Comparison of ENCODE assay signal across 8 mouse cellular contexts in the genomic region with DNA sequence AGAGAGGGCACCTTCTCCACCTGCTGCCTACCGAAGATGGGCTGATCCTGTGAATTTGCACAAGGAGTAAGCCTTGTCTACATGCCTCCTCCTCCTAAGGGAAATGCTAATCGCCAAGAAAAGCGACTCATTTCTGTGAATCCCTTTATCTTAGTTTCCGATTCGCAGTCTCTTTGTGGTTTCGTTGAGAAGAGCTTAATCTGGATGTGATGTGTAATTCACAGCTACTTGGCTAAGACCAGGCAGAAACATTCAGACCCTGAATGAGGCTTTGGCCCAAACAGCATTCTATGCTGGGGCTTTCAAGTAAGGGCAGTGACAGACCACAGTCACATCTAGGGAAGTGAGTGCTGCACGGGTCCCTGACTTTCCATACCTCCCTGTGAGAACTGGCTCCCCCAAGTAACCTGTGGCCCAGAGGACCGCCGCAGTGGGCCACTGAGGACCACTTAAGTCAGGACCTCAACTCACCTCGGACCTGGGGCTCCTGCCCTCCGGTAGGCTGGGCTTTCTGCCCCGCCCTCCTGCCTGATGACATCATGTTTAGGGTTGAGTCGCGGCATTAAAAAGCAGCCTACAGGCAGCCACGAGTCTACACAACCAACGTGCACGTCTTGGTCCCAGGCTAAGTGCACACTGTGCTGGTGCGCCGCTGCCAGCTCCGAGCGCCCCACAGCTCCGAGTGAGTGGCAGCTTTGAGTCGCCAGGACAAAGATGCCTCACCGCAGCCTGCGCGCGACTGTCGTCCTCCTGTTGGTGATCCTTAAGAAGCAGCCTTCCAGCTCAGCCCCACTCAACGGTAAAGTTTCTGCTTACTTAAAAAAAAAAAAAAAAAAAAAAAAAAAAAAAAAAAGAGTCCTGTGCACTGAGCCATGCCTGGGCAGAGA. TPM values are rescaled to one million over a fixed set of nuclear protein-coding genes. Genes with fewer than 3 reads are reported as not detected.
DNase-seq lines count a peak whose midpoint lies in the region; ATAC-seq and TF ChIP-seq lines count a peak whose summit lies in the region.

TSS of gene Car12 (plus strand) at position 552 of the 887 bp plus-strand sequence.

- ATAC-seq in hindbrain, embryonic 14.5 days (ENCODE audit: low FRiP score), result peak; percentile 43; the same call in 1 of the 2 replicates
- peak; percentile 72; the same call in 1 of the 2 replicates for ATAC-seq in limb, embryonic 13.5 days (ENCODE audit: low FRiP score, low read depth)
- peak; percentile 82 for ATAC-seq in midbrain, embryonic 13.5 days

- H3K36me3 ChIP-seq in ES-E14 (ENCODE audit: control insufficient read depth, insufficient read depth, low read length, poor library complexity, severe bottlenecking), result no peaks in the 10 kb centered on the region
- H3K36me3 ChIP-seq in embryonic facial prominence, embryonic 10.5 days (replicated peaks), result no peaks in the 10 kb centered on the region
- no peaks in the 10 kb centered on the region for H3K36me3 ChIP-seq in hindbrain, embryonic 14.5 days (replicated peaks; ENCODE audit: control insufficient read depth, insufficient read depth)
- no peaks in the 10 kb centered on the region for H3K36me3 ChIP-seq in limb, embryonic 13.5 days
- no peaks in the 10 kb centered on the region for H3K36me3 ChIP-seq in midbrain, embryonic 13.5 days

- H3K27me3 ChIP-seq in embryonic facial prominence, embryonic 10.5 days (replicated peaks; ENCODE audit: low read depth, poor library complexity, severe bottlenecking), result peaks cover 57% of the 10 kb centered on the region
- peaks cover 16% of the 10 kb centered on the region for H3K27me3 ChIP-seq in hindbrain, embryonic 14.5 days (ENCODE audit: control insufficient read depth, insufficient read depth, low read length)
- 0 out of 2 replicates have a peak, but pooled peaks cover 7% of the 10 kb centered on the region for H3K27me3 ChIP-seq in limb, embryonic 13.5 days
- peaks cover 45% of the 10 kb centered on the region for H3K27me3 ChIP-seq in midbrain, embryonic 13.5 days

- in situ Hi-C loops in ES-E14 (cut with MboI; ENCODE audit: low sequenced_read_pairs in 2 of 2, unreplicated experiment in 2 of 2), result no loop called here

- H3K9me3 ChIP-seq in ES-E14 (ENCODE audit: control insufficient read depth, insufficient read depth, low read depth, low read length), result no peaks in the 10 kb centered on the region
- no peaks in the 10 kb centered on the region for H3K9me3 ChIP-seq in embryonic facial prominence, embryonic 10.5 days
- no peaks in the 10 kb centered on the region for H3K9me3 ChIP-seq in hindbrain, embryonic 14.5 days (ENCODE audit: control insufficient read depth, low read length)
- no peaks in the 10 kb centered on the region for H3K9me3 ChIP-seq in limb, embryonic 13.5 days
- H3K9me3 ChIP-seq in midbrain, embryonic 13.5 days, result no peaks in the 10 kb centered on the region

- H3K4me1 ChIP-seq in ES-E14 (ENCODE audit: control insufficient read depth in 2 of 2, insufficient read depth in 2 of 2, low read length in 2 of 2, poor library complexity in 1 of 2), result peaks cover 2 to 4% of the 10 kb centered on the region in 2 experiments; a peak in 3 of 4 replicates
- peaks cover 26% of the 10 kb centered on the region for H3K4me1 ChIP-seq in embryonic facial prominence, embryonic 10.5 days
- H3K4me1 ChIP-seq in hindbrain, embryonic 14.5 days (replicated peaks; ENCODE audit: control insufficient read depth, insufficient read depth, low read length), result peaks cover 13% of the 10 kb centered on the region
- H3K4me1 ChIP-seq in limb, embryonic 13.5 days, result peaks cover 56% of the 10 kb centered on the region
- H3K4me1 ChIP-seq in midbrain, embryonic 13.5 days (replicated peaks), result peaks cover 25% of the 10 kb centered on the region

- WGBS in embryonic facial prominence, embryonic 10.5 days, result 15% methylated on average over 29 of the region's 29 CpGs
- WGBS in hindbrain, embryonic 14.5 days, result 16% methylated on average over 29 of the region's 29 CpGs
- 14% methylated on average over 29 of the region's 29 CpGs for WGBS in limb, embryonic 13.5 days
- 14% methylated on average over 29 of the region's 29 CpGs for WGBS in midbrain, embryonic 13.5 days

- DNase-seq in cerebellum, adult 11 months, result peak; percentile 33
- no peak for DNase-seq in cerebellum, adult 8-10 months
- peak; percentile 39 for DNase-seq in ES-E14 (ENCODE audit: low read depth, low spot score)
- peak; percentile 76 for DNase-seq in embryonic facial prominence, embryonic 10.5 days (ENCODE audit: low spot score)
- peak; percentile 40 for DNase-seq in hindbrain, embryonic 14.5 days (ENCODE audit: low spot score)
- DNase-seq in thymus, postnatal 36 days, result peak; percentile 52 to 60

- H3K27ac ChIP-seq in ES-E14 (ENCODE audit: insufficient read depth, low read depth, low read length, poor library complexity, severe bottlenecking), result no peak within 1 kb of the TSS
- peak within 1 kb of the TSS; percentile 57 for H3K27ac ChIP-seq in embryonic facial prominence, embryonic 10.5 days (replicated peaks)
- H3K27ac ChIP-seq in hindbrain, embryonic 14.5 days, result no peak within 1 kb of the TSS
- no peak within 1 kb of the TSS for H3K27ac ChIP-seq in limb, embryonic 13.5 days
- H3K27ac ChIP-seq in midbrain, embryonic 13.5 days, result no peak within 1 kb of the TSS

- peak within 1 kb of the TSS; percentile 33 for H3K9ac ChIP-seq in ES-E14 (ENCODE audit: insufficient read depth, low read depth, low read length, poor library complexity, severe bottlenecking)
- H3K9ac ChIP-seq in hindbrain, embryonic 14.5 days, result peak within 1 kb of the TSS; percentile 49
- H3K9ac ChIP-seq in limb, embryonic 13.5 days, result peak within 1 kb of the TSS; percentile 66
- H3K9ac ChIP-seq in midbrain, embryonic 13.5 days (replicated peaks), result peak within 1 kb of the TSS; percentile 54

- peak within 1 kb of the TSS; percentile 58 to 64 for H3K4me3 ChIP-seq in ES-E14 (ENCODE audit: insufficient read depth in 1 of 2, low read depth in 1 of 2, low read length in 2 of 2, poor library complexity in 1 of 2, severe bottlenecking in 1 of 2)
- H3K4me3 ChIP-seq in embryonic facial prominence, embryonic 10.5 days, result peak within 1 kb of the TSS; percentile 59
- peak within 1 kb of the TSS; percentile 27 for H3K4me3 ChIP-seq in hindbrain, embryonic 14.5 days (replicated peaks; ENCODE audit: low read length)
- peak within 1 kb of the TSS; percentile 50 for H3K4me3 ChIP-seq in limb, embryonic 13.5 days
- peak within 1 kb of the TSS; percentile 43 for H3K4me3 ChIP-seq in midbrain, embryonic 13.5 days (replicated peaks)

- H3K4me2 ChIP-seq in hindbrain, embryonic 14.5 days (replicated peaks), result peak within 1 kb of the TSS; percentile 73
- peak within 1 kb of the TSS; percentile 75 for H3K4me2 ChIP-seq in limb, embryonic 13.5 days (replicated peaks)
- peak within 1 kb of the TSS; percentile 69 for H3K4me2 ChIP-seq in midbrain, embryonic 13.5 days (replicated peaks)

TF ChIP-seq in ES-E14, 5 proteins besides CTCF, POLR2A, EP300 and RAD21:
- peak; percentile 80; the same call in 1 of the 2 replicates for TF ChIP-seq ZNF384 (IDR thresholded peaks at IDR 0.05; ENCODE audit: low read depth, low read length)
- TF ChIP-seq MAFK (IDR thresholded peaks at IDR 0.05; ENCODE audit: insufficient read depth, low read depth, low read length), result no peak

RNA-seq across cellular contexts. Expression of gene Car12, which starts in this region (rescaled TPM):
- 2.1 and 5.1 TPM in 2 replicates for total RNA-seq in ES-E14 (2012; rRNA removed)
- 5.6 and 6.5 TPM in 2 replicates for polyA plus RNA-seq in embryonic facial prominence, embryonic 10.5 days (2016; fragmentation: Nextera tagmentation; extraction: Ambion mirVana)
- polyA plus RNA-seq in hindbrain, embryonic 14.5 days (2014; fragmentation: Nextera tagmentation; extraction: Ambion mirVana), result 4.6 and 6.5 TPM in 2 replicates
- 17.6 and 21.9 TPM in 2 replicates for polyA plus RNA-seq in limb, embryonic 13.5 days (2015; fragmentation: Nextera tagmentation; extraction: Ambion mirVana)
- 1.1 and 1.3 TPM in 2 replicates for polyA plus RNA-seq in midbrain, embryonic 13.5 days (2015; fragmentation: Nextera tagmentation; extraction: Ambion mirVana)
